Mouse (Mus musculus): ENCODE results near the gene Olfr56.

DNA sequence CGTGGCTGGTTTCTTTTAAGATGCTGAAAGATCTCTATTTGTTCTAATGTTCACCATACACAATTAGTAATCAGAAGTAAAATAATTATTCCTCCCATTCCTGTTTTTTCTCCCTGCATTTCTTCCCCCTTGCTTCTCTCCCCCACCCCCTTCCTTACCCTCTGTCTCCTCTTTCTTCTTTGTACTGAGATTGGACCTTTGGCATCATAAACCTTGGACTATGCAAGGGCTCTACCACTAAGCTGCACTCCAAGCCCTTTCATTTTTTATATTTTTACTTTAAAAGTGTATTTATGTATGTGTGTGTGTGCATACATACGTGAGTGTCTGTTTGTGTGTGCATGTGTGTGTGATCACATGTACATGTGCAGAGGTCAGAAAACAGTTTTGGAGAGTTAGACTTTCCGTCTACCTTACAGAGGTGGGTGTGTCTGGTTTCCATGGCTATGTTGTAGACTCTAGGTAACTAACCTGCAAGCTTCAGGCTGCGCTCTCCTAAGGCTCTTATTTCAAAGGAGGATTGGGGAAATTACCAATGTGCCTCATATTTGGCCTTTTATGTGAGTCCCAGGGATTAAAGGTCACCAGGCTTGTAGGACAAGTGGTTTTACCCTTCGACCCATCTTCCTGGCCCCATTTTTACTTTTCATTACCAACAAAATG is 110.4 kb downstream of the Olfr56 start:
- TF ChIP-seq GATA1 (IDR thresholded peaks at IDR 0.05; ENCODE audit: low read length) (no peak), TAL1 (IDR thresholded peaks at IDR 0.05; ENCODE audit: low read length) (no peak)
